Mouse (Mus musculus): ENCODE results near the gene Aig1. TPM values are rescaled to one million over a fixed set of nuclear protein-coding genes. Genes with fewer than 3 reads are reported as not detected.

The Aig1 gene
- total RNA-seq, 2 experiments from 2014 or later: 19.5 to 22.7 TPM

GRCm38 (mm10) chr10:13849205-13849604, 19.6 kb downstream of the Aig1 start:
- DNase-seq: no peak

- no peak for DNase-seq
Measured at GRCm38 (mm10) chr10:13844864-13845263, 23.9 kb downstream of the Aig1 start.

- DNase-seq: no peak
Measured at GRCm38 (mm10) chr10:13843746-13844145, 25.0 kb downstream of the Aig1 start.

DNA sequence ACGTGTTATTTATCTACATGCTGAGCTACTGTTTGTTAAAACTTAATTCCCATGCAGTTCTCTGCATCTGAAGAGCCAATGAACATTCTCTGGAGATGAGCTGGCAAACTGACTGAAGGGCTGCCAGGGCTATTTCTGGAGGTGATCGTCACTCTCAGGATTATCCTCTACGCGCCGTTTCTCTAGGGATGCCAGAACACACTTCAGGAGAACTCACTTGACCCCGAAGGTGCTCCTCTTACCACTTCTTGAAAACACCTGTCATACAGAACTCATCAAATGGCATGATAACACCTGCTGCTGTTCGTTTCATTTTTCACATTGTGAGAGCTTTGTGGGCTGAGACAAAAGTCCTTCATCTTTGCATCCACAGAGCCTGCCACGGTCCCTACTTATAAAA, 25.9 kb downstream of the Aig1 start:
- peak; percentile 78 for DNase-seq

DNA sequence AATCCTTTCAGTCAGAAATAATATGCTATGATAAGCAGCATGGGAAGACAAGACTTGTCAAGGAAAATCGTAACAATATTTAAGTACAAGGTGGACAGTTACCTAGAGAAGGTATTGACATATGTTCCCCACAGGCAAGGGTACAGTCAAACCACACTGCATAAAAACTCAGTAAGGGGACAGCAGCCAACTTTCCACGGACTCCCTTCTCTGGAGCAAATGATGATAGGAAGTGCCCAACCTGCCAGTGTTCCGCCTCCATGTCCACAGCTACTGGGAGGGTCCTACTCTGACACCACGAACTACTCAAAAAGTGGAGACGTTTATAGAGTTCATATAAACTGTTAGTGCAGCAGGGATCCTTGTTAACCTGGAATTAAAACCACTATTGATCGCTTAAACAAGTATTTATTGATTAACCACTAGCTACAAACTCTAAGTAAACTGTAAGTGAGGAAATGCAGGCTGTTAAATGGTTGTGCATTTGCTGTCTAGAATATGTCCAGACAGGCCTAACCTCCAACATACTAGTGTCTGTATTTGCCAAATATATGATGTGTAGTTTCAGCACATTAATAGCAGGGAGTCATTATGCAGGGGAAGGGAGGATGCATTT, 30.2 kb downstream of the Aig1 start:
- DNase-seq: no peak

DNA sequence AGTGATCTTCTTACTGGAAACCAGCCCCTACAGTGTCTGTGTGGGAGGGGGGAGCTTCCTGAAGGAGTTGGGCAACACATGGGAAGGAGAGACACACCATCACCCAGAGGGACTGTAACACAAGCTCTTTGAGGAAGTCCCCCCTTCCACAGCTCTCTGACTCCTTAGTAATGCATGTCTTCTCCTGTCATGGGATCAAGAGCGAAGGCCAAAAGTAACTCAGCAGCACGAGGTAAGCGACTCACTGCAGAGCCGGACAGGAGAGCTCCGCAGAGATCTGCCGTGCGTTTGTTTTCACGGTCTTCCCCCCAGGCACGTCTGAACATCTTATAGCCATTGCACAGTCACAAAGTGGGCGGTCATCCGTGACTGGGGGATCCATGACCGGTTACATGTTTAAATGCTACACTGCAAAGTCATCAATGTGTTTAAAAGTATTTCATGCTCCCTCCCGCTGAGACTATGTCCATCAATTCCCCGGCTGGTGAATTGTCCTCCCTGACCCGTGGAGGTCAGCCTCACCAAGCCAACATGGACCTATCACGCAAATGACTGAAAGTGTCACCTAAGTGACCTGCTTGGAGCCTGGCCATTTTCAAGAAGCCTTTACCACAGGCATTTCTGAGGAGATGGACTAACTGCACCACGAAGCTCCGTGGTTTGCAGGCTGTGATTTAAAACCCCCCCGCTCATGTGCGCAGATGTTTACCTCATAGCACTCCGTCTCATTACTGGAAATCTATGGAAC, 30.9 kb downstream of the Aig1 start:
- DNase-seq: no peak

- DNase-seq: no peak
Measured at GRCm38 (mm10) chr10:13836956-13837355, 31.8 kb downstream of the Aig1 start.

GRCm38 (mm10) chr10:13835737-13836475, 32.9 kb downstream of the Aig1 start:
- no peak for DNase-seq

- DNase-seq: no peak
Measured at GRCm38 (mm10) chr10:13834056-13834455, 34.7 kb downstream of the Aig1 start.

DNA sequence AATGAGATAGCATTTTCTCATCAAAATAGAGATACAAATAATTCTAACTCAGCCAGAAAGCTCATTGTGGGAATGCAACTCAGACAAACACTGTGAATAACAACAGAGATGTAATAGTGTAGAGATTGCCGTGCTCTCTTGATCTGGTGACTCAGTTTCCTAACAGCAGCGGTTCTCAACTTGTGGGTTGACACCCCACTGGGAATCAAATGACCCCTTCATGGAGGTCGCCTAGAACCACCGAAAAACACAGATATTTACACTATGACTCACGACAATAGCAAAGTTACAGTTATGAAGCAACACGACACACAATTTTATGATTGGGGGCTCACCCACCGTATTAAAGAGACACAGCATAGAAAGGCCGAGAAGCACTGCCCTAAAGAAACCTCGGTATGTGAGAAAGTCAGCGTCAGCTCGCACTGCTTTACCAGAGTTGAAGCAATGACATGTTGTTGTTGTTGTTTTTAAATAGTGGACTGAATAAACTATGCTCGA, 35.7 kb downstream of the Aig1 start:
- no peak for DNase-seq

DNA sequence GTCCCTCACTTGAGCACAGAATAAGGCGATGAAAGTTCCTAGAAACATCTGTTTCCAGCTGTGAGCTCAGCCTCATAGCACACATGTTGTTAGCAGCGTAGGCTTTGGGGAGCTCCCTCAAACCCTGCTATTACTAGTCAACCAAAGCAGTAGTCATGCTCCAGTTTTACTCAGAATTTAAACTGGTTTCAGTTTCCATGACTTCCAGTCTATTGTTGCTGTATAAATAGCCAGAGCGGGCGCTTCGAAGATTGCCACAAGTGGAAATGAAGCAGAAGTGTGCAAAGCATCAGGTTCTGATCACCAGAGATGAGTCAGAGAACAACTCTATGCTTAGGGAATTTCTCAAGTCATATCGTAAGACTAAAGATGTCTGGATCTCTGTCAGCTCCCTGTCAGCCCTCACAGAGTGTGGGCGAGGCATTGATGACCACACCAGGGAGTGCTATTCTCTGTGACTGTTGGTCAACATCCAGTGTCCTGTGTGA, 36.2 kb downstream of the Aig1 start:
- DNase-seq: no peak

DNA sequence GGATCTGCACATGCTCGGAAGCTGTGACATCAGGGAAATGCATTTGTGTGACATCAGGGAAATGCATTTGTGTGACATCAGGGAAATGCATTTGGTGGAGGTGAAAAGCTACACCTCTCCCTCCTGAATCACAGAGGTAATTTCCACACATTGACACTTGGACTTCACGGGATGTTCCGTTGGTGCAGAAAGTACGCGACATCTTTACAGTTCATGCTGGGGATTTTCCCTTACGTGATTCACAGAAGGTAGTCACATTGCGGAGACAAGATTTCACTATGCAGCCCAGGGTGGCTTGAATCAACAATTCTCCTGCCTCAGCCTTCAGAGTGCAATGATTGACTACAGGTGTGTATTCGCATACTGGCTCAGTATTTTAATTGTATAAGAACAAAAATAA, 41.6 kb downstream of the Aig1 start:
- DNase-seq: no peak

DNA sequence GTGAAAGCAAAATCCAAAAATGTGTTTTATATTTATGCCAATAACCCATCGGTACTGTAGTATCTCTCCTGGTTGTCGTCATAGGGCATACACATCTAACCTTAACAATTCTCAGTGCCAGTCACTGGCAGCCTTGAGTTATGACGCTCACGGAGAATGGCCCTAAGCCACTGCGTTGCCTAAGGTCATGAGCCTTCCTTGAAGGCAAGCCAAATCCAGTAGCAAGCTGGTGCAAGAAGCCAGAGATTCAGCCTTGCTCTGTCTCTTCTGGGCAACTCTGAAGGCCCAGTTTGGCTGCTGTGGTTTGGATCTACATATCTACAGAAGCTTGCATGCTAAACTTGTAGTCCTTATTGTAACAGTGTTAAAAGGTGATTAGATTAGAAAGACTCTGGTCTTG, 55.2 kb downstream of the Aig1 start:
- DNase-seq: peak; percentile 27

- peak; percentile 67 for DNase-seq
Measured at GRCm38 (mm10) chr10:13808291-13808690, 60.5 kb downstream of the Aig1 start.

DNA sequence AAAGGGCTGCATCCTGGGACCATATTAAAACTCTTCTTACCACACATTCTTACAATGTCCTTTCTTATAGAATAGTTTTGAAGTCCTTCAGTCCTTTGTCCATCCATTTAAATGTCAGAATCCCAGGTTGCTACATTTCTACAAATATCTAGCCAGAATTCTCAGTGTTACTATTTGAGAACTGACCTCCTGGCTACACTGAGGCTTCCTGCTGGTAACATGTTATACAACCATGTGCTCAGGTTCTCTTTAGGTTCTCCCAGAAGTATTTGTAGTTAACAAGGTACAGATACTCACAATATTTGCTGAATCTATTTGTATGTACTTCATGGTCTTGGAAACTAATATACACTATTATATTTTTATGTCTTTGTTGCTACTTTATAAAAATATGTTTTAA, 62.0 kb downstream of the Aig1 start:
- no peak for DNase-seq

DNA sequence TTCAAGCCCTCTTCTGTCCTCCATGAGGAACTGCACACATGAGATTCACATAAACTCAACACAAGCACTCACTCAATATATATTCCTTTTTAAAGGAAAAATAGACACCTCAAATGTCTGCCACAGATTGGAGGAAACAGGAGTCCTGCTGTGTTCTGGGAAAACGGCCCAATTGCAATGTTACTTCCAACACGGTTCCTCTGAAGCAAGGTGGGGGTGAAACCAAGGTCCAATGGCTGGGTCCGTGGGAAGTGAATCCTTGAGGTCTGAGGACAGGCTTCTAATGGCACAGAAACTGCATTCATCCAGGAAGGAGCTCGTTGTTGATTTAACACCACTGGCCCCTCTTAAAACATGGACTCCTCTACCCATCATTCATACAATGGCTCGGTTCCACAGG, 67.5 kb downstream of the Aig1 start:
- no peak for DNase-seq

GRCm38 (mm10) chr10:13793458-13793857, 75.3 kb downstream of the Aig1 start:
- no peak for DNase-seq

- DNase-seq: no peak
Measured at GRCm38 (mm10) chr10:13792788-13793187, 76.0 kb downstream of the Aig1 start.

- DNase-seq: no peak
Measured at GRCm38 (mm10) chr10:13789604-13790003, 79.2 kb downstream of the Aig1 start.

- DNase-seq: no peak
Measured at GRCm38 (mm10) chr10:13788057-13788456, 80.7 kb downstream of the Aig1 start.

- DNase-seq: no peak
Measured at GRCm38 (mm10) chr10:13782774-13783173, 86.0 kb downstream of the Aig1 start.

- DNase-seq: no peak
Measured at GRCm38 (mm10) chr10:13782235-13782757, 86.5 kb downstream of the Aig1 start.

GRCm38 (mm10) chr10:13776014-13776413, 92.8 kb downstream of the Aig1 start:
- no peak for DNase-seq

All from gastrocnemius, postnatal 25 days (tissue).